Mouse (Mus musculus) G1E (cell line): ENCODE data around the gene Tango6.

ENCODE experiments used
- CTCF ChIP-seq: IDR thresholded peaks from 2 replicates; pipeline ENCODE4 v1.5.1; 2012; ENCODE audit warnings: low read depth, low read length, inconsistent platforms, mixed read lengths
- GATA1 ChIP-seq: IDR thresholded peaks from 2 replicates; pipeline ENCODE4 v1.6.1; 2012; ENCODE audit warnings: borderline replicate concordance, low read length, inconsistent platforms, mixed read lengths

GRCm38 (mm10) chr8:106704199-106704900 lies 21.5 kb downstream of the Tango6 start:
- TF ChIP-seq CTCF: no peak
- TF ChIP-seq GATA1: no peak
